Mouse (Mus musculus) 3134 (cell line): ENCODE results near the gene Olfr1373.
A peak's percentile ranks its signal among the peaks of the same experiment; 100 is the strongest.

Source experiments
- DNase-seq: peaks from one replicate; pipeline ENCODE4 v3.0.0-alpha.2; 2011; ENCODE audit warnings: low spot score; ENCODE audit not compliant: insufficient read length; ENCODE audit errors: extremely low read depth

The Olfr1373 gene

DNA sequence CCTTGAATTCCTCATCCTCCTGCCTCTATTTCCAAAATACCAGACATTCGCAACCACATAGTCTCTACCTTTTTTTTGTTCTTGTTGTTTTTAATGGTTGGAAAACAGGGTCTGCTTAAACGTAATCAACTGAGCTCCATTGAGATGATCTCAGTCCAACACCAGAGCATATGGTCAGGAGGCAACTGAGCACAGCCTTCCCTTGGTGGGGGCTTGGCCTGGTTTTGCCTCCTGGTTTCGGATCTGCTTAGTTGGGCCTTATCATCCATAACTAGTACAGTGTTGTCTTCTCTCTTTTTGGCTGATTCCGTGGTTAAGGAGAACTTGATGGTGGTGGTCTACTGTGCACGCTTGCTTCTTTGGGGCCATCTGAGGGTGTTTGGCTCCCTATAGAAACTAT, 36.5 kb downstream of the Olfr1373 start:
- DNase-seq: no peak

DNA sequence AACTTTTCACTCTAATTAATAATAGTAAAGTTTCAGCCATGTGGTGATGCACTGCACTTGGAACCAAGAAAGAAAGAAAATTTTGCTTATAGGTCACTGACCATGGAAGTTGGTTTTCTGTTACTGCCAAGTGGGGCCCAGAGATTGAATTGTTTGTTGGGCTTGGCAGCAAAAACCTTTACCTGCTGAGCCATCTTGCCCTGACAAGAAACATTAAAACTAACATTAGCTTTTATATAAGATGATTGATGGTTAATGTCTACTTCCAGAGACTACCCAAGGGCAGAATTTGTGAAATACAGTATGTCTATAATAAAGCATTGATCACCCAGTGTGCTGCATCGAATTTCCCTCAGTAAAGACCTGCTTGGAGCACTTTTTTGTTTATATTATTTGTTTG, 38.9 kb downstream of the Olfr1373 start:
- no peak for DNase-seq

DNA sequence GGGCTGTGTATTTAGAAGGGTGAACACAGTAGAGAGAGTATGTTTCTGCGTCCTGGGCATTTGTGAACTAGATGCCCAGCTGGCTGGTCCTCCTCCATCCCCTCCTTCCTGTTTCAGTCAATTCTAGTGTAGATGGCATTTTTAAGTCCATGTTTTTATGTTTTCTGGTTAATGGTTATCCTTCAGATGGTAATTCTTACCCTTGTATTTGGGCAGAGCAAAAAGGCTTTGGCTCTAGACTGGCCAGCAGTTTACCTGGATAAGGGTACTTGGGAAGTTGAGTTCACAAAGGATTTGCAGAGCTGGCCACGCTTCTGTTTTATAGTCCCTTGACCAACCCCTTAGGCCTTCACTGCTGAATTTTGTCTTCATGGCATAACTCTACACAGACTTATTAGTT, 39.3 kb downstream of the Olfr1373 start:
- DNase-seq: no peak

DNA sequence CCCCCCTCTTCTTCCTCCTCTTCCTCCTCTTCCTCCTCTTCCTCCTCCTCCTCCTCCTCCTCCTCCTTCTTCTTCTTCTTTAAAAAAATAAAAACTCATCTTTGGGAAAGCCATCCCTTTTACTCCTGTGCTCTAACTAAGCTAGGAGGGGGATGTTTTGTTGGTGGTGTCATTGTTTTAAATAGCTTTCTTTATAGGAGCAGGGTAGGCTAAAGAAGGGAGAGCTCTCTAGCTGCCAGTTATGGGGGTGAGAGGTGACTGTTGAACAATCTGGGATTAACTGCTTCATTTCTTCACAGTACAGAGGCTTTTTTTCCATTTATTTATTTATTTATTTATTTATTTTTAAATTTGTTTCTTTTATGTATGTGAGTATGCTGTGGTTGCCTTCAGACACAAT, 39.8 kb downstream of the Olfr1373 start:
- no peak for DNase-seq

DNA sequence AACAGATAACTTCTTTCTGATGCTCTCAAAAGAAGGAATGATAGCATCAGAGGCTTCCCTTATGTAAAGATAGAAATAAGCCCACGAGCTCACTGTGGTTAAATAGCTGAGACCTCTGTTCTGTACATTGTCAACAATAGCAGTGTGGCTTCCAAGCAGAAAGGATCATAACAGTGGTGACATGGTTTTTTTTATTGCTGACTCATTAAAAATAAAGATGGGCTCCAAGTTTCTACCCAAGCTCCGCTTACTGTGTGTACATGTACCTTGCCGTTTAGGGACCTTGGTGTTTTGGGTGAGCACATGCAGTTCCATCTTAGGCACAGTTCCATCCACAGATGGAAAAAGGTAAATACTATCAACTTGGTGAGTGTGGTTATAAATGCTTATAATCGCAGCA, 42.4 kb downstream of the Olfr1373 start:
- DNase-seq: no peak

DNA sequence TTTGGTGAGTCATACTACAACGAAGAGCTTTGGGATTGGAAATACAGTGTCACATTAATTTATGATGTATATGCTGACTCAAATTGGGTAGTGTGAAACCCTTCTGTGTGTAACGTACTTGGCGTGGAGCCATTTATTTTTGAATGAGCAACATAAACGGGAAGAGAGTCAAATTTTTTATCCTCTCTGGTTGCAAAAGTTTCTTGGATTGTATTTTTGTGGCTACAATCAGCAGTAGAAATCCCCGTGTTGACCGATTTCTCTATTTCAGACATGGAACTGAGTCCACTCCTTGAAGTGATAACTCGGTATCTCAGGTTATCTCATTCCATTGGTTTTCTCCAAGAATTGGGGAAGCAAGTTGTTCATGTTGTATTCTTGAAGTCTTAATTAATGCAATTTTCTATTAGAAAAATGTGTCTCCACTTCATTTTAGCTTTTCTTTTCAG, 45.5 kb downstream of the Olfr1373 start:
- DNase-seq: no peak

DNA sequence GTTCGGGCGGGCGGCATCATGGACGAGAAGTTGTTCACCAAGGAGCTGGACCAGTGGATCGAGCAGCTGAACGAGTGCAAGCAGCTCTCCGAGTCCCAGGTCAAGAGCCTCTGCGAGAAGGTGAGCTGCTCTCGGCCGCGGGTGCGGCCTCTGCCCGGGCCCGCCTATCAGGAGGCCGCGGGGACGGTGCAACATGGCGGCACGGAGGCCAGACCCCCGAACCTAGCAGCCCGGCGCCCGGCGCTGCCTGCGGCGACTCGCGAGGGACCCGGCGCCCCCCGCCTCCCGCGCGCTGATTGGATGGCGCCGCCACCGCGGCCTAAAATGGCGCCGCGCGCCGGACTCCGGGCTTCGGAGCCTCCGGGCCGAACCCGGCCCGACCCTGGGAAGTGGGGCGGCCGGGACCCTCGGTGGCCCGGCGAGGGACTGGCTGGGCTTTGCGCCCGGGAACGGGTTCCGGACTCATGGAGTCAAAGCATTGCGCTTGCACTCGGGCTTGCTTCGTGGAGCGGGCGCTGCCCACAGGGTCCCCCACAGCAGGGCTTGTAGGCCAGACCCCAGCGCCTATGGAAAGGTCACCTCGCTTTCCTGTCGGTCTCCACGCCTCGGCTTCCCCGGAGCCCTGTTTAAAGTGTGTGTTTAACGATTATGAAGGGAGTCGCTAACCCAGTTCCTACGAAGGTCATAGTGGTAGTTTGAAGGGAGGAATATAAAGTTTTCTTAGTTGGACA, 46.1 kb downstream of the Olfr1373 start:
- peak; percentile 76 for DNase-seq

DNA sequence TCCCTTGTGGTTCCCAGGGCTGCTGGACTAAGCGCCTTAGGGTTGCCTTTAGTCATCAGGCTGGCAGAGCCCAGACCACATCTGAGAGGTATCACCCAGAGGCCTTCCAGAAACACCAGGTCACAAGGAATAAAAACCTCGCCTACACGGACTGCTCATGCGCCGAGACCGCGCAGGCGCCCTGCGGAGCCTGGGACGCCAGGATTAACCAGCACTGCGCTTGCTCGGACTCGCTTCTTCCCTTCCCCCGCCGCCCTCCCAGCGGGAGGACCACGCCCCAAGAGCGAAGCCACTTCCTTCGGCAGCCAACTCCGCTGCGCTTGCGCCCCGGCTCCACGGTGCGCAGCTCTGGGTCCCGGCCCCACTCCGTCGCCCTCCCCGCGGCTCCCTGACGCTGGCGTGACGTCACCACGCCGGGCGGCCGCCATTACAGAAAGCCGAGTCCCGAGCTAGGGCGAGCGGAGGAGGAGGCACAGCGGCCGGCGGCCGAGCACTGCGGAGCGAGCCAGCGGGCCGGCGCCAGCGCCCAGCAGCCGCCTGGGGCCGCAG, 46.9 kb downstream of the Olfr1373 start, which contains the start of gene Ppp2ca:
Gene Ppp2ca, plus strand, starts transcription at position 284 of the 549 bp plus-strand sequence.
- DNase-seq: peak; percentile 100

DNA sequence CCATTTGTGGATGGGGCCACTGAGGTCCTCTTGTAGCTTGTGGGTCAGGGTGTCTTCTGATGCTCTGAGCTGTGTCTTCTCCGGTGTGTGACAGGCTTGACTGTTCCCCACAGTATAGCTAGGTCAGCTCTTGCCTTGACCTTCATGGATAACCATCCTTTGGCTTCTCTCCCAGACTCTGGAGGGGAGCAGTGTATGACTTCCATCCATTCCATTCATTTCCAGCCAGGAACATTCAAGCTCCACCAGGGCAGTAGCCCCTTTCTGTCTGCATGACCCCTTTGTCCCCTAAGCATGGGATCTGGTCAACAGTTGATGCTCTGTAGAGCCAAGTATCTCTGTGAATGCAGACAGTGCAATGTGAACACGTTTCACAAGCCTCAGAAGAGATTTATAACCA, 47.7 kb downstream of the Olfr1373 start:
- no peak for DNase-seq

DNA sequence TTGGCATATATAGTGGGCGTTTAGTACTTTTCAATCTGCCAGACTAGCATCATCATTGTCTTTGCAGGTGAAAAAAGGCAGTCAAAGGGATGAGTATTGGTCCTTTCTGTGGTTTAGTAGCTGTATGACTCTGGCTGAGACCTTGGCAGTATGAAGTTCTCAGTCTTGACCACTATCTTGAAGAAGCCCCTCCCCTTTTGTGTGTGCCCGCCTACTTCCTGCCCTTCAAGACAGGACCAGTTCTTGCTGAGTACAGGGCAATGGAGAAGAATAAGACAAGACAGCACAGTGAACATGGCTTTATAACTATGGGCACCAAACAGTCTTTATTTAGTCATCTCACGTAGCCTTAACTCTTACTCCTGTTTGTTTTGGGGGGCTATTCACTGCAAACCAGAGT, 48.3 kb downstream of the Olfr1373 start:
- DNase-seq: no peak
